Mouse (Mus musculus): ENCODE results near the gene Ppa1. TPM values are rescaled to one million over a fixed set of nuclear protein-coding genes. Genes with fewer than 3 reads are reported as not detected.

The Ppa1 gene
- polyA plus RNA-seq, 1 experiment from 2014 or later = 127 TPM

DNA sequence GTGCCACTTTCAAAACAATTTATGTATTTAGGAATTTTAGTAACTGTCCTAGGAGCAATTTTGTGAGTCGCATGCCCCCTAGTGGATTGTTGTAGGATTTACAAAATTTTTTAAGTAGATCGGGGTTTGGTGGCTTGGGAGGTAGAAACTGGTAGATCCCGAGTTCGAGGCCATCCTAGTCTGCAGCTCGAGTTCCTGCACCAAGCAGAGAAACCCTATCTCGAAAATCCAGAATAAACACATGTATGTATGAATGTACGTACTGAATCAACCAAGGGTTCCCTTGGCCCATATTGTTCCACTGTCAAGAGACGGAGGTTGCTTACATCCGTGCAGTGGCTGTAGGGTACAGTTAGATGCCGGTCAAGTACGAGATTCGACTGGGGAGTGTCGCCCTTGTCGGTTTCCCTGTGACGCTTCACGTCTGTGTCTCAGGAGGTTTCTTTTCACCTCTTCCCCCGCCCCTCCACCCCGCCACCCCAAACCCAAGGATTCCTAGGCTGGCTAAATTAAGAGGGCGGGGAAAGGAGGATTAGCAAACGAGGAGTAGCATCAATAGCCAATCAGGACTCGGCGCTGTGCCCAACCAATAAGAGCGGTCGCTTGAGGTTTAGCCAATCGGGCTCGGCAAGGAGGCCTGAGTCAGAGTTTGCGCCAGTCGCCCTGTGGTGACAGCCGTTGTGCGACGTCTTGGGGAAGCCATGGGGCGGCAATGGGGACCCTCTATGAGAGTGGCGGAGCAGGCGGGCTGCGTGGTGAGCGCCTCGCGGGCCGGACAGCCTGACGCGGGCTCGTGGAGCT is 46.7 kb downstream of the Ppa1 start, which contains the start of gene Tysnd1:
Gene Tysnd1 (plus strand): TSS at position 645 of the 801 bp plus-strand sequence.
- peak; percentile 96 for DNase-seq (ENCODE audit: low spot score)

DNA sequence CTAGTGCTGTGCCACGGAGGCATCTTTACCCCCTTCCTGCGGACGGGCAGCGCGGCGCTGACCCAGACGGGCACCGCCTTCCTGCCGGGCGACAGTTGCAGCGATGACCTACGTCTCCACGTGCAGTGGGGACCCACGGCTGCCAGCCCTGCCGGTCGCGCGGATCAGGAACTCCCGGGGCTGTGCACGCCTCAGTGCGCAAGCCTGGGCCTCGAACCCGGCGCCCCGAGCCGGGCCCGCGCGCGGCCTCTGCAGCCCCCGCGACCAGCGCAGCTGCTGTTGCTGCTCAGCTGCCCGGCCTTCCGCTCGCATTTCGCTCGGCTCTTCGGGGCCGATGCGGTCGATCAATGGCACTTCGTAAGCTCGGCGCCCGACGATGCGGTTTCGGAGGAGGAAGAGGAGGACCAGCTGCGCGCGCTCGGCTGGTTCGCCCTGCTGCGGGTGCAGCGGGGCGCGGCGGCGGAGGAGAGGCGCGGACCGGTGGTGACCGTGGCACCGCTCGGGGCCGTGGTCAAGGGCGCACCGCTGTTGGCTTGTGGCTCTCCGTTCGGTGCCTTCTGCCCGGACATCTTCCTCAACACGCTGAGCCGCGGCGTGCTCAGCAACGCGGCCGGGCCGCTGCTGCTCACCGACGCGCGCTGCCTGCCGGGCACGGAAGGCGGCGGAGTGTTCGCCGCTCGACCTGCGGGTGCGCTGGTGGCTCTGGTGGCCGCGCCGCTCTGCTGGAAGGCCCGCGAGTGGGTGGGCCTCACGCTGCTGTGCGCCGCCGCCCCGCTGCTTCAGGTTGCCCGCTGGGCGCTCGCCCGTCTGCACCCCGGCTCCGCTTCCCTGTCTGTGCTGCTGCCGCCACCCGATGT is 47.6 kb downstream of the Ppa1 start:
- peak; percentile 56 for DNase-seq (ENCODE audit: low spot score)

DNA sequence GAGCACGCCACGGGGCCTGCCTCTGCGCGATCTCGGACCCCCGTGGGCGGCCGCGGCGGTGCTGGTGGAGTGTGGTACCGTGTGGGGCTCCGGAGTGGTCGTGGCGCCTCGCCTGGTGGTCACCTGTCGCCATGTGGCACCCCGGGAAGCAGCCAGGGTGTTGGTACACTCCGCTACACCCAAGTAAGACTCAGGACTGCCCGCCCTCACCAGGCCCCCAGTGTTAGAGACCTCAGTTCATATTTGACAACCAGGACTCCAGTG is 48.1 kb downstream of the Ppa1 start:
- no peak for DNase-seq (ENCODE audit: low spot score)

DNA sequence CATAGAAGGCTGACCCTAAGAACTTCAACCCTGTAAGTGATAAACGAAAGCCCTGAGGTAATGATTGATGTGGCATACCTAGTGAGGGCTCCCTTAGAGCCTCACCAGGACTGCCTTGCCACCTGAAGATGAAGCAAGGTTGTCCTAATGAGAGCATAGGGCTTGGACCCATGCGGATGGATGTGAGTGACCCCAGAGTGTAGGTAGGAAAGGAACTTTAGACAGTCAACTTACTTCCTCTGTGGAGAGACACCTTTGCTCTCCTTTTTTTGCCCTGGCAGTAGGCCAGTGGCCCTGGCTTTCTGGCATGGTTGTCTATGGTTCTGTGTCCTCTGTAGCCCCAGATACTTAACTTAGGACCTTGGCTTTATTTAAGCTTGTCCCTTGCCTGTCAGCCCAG is 48.7 kb downstream of the Ppa1 start:
- no peak for DNase-seq (ENCODE audit: low spot score)

- no peak for DNase-seq (ENCODE audit: low spot score)
These were observed 56.3 kb downstream of the Ppa1 start for GRCm38 (mm10) chr10:61704663-61705062.

DNA sequence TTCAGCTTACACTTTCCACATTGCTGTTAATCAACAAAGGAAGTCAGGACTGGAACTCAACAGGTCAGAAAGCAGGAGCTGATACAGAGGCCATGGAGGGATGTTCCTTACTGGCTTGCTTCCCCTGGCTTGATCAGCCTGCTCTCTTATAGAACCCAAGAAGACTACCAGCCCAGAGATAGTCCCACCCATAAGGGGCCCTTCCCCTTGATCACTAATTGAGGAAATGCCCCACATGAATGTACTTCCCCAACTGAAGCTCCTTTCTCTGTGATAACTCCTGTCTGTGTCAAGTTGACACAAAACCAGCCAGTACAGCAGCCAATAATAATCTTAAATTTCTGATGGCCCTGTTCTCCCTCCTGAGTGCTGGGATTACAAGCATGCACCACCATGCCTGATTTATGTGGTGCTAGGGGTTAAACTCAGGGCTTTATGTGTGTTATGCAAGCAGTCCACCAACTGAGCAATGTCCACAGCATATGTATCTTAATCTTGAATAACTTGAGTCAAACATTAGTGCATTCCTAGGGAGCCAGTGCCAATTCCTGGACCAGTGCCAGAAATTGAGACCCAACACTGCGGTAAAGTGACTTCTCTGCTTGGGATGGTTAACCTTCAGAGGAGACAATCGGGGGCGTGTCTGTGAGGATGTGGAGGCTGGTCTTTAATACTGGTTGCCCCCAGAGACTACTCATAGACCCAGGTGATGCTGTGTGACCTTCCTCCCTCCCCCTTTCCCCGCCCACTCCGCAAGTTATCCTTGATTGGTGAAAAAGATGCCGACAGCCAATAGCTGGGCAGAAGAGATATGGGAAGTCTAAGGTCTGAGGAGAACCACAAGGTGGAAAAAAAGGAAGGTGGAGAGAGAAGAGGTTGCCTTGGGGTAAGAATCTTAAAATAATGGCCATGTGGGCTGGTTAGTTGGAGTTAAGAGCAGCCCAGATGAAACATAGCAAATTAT is 58.3 kb downstream of the Ppa1 start:
- DNase-seq (ENCODE audit: low spot score) = no peak

DNA sequence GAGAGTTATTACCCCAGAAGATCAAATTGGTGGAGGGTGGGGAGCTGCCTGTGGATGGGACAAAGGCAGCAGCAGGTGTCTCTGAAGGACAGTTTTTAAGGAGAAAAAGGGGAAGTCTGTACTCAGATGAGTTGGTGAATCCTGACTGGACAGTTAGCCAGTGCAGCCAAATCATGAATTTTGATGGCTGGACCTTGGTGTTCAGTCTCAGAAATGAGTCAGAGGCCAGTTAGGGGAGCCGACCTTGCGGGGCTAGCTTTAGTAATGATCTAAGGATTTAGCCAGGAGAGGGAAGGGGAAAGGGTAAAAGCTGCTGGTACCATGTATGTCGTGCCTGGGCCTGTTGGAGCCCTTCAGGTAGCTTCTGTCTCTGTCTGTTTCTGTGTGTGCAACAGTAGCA is 65.2 kb downstream of the Ppa1 start:
- DNase-seq (ENCODE audit: low spot score) = no peak

GRCm38 (mm10) chr10:61714146-61714545 is 65.8 kb downstream of the Ppa1 start:
- DNase-seq (ENCODE audit: low spot score) = no peak

- peak; percentile 9 for DNase-seq (ENCODE audit: low spot score)
These were observed 66.6 kb downstream of the Ppa1 start, which contains the start of gene Aifm2 for GRCm38 (mm10) chr10:61714771-61715461. Gene Aifm2 (plus strand): TSS chr10:61715263.

GRCm38 (mm10) chr10:61715462-61715837 is 67.1 kb downstream of the Ppa1 start:
- DNase-seq (ENCODE audit: low spot score) = no peak

DNA sequence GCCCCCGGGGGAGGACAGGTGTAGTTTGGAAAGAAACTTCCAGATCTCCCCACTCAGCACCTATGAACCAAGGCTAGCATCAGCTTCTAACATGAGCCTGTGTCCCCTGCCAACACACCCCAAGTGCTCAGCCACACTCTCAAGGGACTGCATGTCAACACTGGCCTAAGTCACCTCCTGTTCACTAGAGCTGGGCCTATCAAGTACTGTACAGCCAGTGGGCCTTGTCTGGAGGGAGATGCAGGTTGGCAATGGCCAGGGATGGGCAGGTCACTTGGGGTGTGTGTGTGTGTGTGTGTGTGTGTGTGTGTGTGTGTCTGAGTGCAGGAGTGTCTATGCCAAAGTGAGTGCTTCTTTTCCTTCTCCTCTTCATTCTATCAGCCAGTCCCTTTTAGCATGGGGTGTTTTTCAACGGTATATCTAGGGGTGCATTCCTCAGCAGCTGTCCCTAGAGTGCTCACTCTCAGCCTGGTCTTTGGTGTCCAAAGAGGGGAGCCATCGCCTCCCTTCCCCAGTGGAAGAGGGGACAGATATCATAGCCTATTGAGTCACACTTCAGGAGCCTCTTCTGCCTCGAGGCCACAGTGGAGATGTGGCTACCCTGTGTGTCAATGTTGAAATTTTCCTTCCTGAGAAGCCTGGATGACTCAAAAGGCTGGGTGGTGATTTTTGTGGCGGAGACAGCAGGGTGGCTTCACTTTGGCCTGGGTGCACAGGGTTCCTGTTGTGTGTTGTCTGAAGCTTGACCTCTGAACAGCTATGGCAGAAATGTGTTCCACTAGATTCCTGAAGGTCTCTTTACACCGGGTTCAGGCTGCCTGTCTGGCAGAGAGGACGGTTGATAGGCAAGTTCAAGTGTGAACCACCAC is 67.9 kb downstream of the Ppa1 start:
- DNase-seq (ENCODE audit: low spot score) = no peak

GRCm38 (mm10) chr10:61717406-61718296 is 69.3 kb downstream of the Ppa1 start:
- no peak for DNase-seq (ENCODE audit: low spot score)

DNA sequence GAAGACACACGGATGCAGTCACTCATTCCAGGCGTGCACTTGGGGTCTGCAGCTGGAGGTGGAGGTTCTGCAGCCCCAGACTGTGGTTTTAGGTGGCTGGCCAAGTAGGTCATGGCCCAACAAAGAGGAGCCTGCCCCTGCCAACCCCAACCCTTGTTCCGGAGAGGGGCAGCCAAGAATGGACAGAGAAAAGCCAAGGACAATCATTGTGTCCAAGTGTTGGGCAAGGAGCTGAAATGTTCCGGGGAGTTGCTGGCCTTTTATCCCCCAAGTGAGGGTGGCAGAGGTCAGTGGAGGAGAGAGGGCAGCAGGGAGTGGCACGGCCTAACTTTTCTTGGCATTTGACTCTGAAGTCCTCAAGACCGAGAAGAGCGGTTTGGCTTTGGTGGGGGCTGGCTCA is 72.0 kb downstream of the Ppa1 start:
- no peak for DNase-seq (ENCODE audit: low spot score)

GRCm38 (mm10) chr10:61722215-61722614 is 73.9 kb downstream of the Ppa1 start:
- DNase-seq (ENCODE audit: low spot score) = no peak

DNA sequence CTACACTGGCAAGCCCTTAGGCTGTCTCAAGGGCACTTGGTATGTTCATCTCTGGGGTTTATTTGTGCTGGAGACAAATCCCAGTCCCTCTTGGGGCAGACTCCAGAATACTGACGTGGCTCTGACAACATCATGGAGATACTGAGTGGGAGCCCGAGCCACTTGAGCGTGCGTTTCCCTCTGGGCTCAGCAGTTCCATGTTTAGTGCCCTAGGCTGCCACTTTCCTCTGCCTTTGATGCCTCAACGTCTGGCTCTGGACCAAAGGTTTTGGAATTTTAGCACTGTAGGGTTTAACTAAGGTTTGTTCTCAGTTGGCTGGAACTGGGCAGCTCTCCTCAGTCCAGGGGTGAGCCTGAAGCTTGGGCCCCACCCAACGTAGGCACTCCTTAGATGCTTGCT is 74.9 kb downstream of the Ppa1 start:
- DNase-seq (ENCODE audit: low spot score) = no peak

Measured in thymus, postnatal 0 days (tissue).